Mouse (Mus musculus): ENCODE results near the gene Gm20671. TPM values are rescaled to one million over a fixed set of nuclear protein-coding genes. Genes with fewer than 3 reads are reported as not detected.
A peak's percentile ranks its signal among the peaks of the same experiment; 100 is the strongest.
"Not testable (repeated sequence)": the region's sequence is repeated elsewhere in the genome, so short reads cannot be mapped to it uniquely, and the experiment has no call there.

Gene Gm20671
- polyA plus RNA-seq, 1 experiment from 2014 or later = not detected

GRCm38 (mm10) chr5:32767636-32768373, 59.1 kb downstream of the Gm20671 start:
- Histone ChIP-seq H3K36me3 (ENCODE audit: control insufficient read depth, insufficient read depth, low read length) (peaks cover 38% of the 10 kb centered on the region), H3K27me3 (ENCODE audit: control insufficient read depth, insufficient read depth, low read length) (no peaks in the 10 kb centered on the region), H3K4me3 (replicated peaks; ENCODE audit: low read depth, low read length) (no peak overlapping the region), H3K9me3 (ENCODE audit: control insufficient read depth, low read length) (no peaks in the 10 kb centered on the region), H3K4me2 (ENCODE audit: low read length) (no peak overlapping the region), H3K9ac (replicated peaks; ENCODE audit: low read length) (no peak overlapping the region), H3K4me1 (ENCODE audit: control insufficient read depth, insufficient read depth, low read length) (no peaks in the 10 kb centered on the region), H3K27ac (replicated peaks; ENCODE audit: low read depth, low read length) (no peak overlapping the region)
- DNase-seq (peak; percentile 9), ATAC-seq (ENCODE audit: low FRiP score, low TSS enrichment) (no peak)
- WGBS = 94% methylated on average over 4 of the region's 4 CpGs

DNA sequence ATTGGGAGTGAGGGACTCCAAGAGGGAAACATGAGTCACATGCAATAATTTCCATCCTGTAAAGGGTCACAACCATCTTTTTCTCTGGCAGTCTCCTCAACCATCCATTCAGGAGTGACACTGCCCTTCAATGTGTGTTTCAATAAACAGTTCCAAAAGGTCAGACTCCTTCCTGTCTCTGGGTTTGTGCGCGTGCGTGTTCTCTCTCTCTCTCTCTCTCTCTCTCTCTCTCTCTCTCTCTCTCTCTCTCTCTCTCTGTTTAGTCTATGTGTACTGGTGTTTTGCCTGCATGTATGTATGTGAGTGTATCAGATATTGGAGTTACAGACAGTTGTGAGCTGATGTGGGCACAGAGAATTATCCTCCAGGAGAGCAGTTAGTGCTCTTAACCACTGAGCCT, 59.9 kb downstream of the Gm20671 start:
- H3K4me2 ChIP-seq (ENCODE audit: low read length) = no peak overlapping the region
- 100% methylated on average over 3 of the region's 3 CpGs for WGBS
- H3K9ac ChIP-seq (replicated peaks; ENCODE audit: low read length) = no peak overlapping the region
- ATAC-seq (ENCODE audit: low FRiP score, low TSS enrichment) (no peak), DNase-seq (no peak)
- H3K27me3 ChIP-seq (ENCODE audit: control insufficient read depth, insufficient read depth, low read length) = no peaks in the 10 kb centered on the region
- no peak overlapping the region for H3K27ac ChIP-seq (replicated peaks; ENCODE audit: low read depth, low read length)
- no peaks in the 10 kb centered on the region for H3K9me3 ChIP-seq (ENCODE audit: control insufficient read depth, low read length)
- H3K4me3 ChIP-seq (replicated peaks; ENCODE audit: low read depth, low read length) = no peak overlapping the region
- H3K4me1 ChIP-seq (ENCODE audit: control insufficient read depth, insufficient read depth, low read length) = no peaks in the 10 kb centered on the region
- peaks cover 35% of the 10 kb centered on the region for H3K36me3 ChIP-seq (ENCODE audit: control insufficient read depth, insufficient read depth, low read length)

DNA sequence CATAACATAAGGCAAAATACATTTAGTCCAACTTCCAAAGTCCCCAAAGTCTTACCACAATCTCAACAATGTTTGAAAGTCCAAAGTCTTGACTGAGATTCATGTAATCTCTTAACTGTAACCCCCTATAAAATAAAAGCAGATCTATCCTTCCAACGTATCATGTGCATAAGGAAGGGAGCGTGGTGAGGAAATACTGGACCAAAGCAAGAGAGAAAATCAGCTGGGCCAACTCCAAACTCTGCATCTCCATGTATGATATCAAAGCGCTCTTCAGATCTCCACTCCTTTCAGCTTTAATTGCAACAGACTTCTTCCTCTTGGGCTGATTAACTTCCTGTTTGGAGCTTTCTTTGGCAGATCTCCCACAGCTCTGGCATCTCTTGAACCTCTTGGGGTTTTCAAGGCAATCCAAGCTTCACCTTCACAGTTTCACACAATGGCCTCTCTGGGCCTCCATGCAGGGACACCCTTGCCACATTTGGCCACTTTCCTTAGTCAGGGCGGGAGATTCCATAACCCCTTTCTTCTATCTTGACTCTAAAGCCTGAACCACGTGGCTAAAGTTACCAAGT, 65.3 kb downstream of the Gm20671 start:
- Histone ChIP-seq H3K36me3 (ENCODE audit: control insufficient read depth, insufficient read depth, low read length) (peaks cover 30% of the 10 kb centered on the region), H3K4me1 (ENCODE audit: control insufficient read depth, insufficient read depth, low read length) (no peaks in the 10 kb centered on the region), H3K27ac (replicated peaks; ENCODE audit: low read depth, low read length) (no peak overlapping the region), H3K4me2 (ENCODE audit: low read length) (no peak overlapping the region), H3K9me3 (ENCODE audit: control insufficient read depth, low read length) (no peaks in the 10 kb centered on the region), H3K9ac (replicated peaks; ENCODE audit: low read length) (no peak overlapping the region), H3K4me3 (replicated peaks; ENCODE audit: low read depth, low read length) (no peak overlapping the region), H3K27me3 (ENCODE audit: control insufficient read depth, insufficient read depth, low read length) (no peaks in the 10 kb centered on the region)
- ATAC-seq (ENCODE audit: low FRiP score, low TSS enrichment) (no peak), DNase-seq (no peak)
- WGBS = 98% methylated on average over 5 of the region's 5 CpGs

GRCm38 (mm10) chr5:32760787-32761186, 66.1 kb downstream of the Gm20671 start:
- H3K4me2 ChIP-seq (ENCODE audit: low read length) = no peak overlapping the region
- H3K27ac ChIP-seq (replicated peaks; ENCODE audit: low read depth, low read length) = no peak overlapping the region
- H3K4me1 ChIP-seq (ENCODE audit: control insufficient read depth, insufficient read depth, low read length) = no peaks in the 10 kb centered on the region
- H3K27me3 ChIP-seq (ENCODE audit: control insufficient read depth, insufficient read depth, low read length) = no peaks in the 10 kb centered on the region
- no peak for ATAC-seq (ENCODE audit: low FRiP score, low TSS enrichment)
- DNase-seq = no peak
- H3K4me3 ChIP-seq (replicated peaks; ENCODE audit: low read depth, low read length) = no peak overlapping the region
- peaks cover 30% of the 10 kb centered on the region for H3K36me3 ChIP-seq (ENCODE audit: control insufficient read depth, insufficient read depth, low read length)
- H3K9ac ChIP-seq (replicated peaks; ENCODE audit: low read length) = no peak overlapping the region
- H3K9me3 ChIP-seq (ENCODE audit: control insufficient read depth, low read length) = no peaks in the 10 kb centered on the region
- WGBS = 96% methylated on average over 3 of the region's 3 CpGs

GRCm38 (mm10) chr5:32760352-32760751, 66.6 kb downstream of the Gm20671 start:
- H3K4me3 ChIP-seq (replicated peaks; ENCODE audit: low read depth, low read length); ATAC-seq (ENCODE audit: low FRiP score, low TSS enrichment); H3K9ac ChIP-seq (replicated peaks; ENCODE audit: low read length); H3K4me1 ChIP-seq (ENCODE audit: control insufficient read depth, insufficient read depth, low read length); DNase-seq; H3K9me3 ChIP-seq (ENCODE audit: control insufficient read depth, low read length); H3K4me2 ChIP-seq (ENCODE audit: low read length); H3K27ac ChIP-seq (replicated peaks; ENCODE audit: low read depth, low read length); H3K27me3 ChIP-seq (ENCODE audit: control insufficient read depth, insufficient read depth, low read length): not testable (repeated sequence)
- 94% methylated on average over 17 of the region's 18 CpGs for WGBS
- peaks cover 30% of the 10 kb centered on the region for H3K36me3 ChIP-seq (ENCODE audit: control insufficient read depth, insufficient read depth, low read length)

DNA sequence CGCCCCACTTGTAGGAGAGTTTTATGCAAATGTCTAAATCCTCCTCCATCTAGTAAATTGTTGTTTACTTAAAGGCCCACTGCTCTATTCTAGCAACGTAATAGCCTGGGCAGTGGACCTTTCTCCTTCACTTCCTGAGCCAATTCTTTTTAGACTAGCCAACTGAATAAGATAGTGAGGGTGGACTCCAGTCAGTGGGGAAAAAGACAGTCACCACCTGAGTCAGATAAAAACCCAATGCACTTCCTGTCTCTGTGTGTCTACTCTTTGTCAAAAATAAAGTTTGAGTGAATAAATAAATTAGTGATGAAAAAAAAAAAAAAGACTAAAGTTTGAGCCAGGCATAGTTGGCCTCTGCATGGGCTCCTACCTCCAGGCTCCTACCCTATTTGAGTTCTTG, 67.2 kb downstream of the Gm20671 start:
- 75% methylated on average over 2 of the region's 2 CpGs for WGBS
- Histone ChIP-seq H3K4me3 (replicated peaks; ENCODE audit: low read depth, low read length) (no peak overlapping the region), H3K9me3 (ENCODE audit: control insufficient read depth, low read length) (no peaks in the 10 kb centered on the region), H3K4me2 (ENCODE audit: low read length) (no peak overlapping the region), H3K4me1 (ENCODE audit: control insufficient read depth, insufficient read depth, low read length) (no peaks in the 10 kb centered on the region), H3K27me3 (ENCODE audit: control insufficient read depth, insufficient read depth, low read length) (no peaks in the 10 kb centered on the region), H3K36me3 (ENCODE audit: control insufficient read depth, insufficient read depth, low read length) (peaks cover 29% of the 10 kb centered on the region), H3K27ac (replicated peaks; ENCODE audit: low read depth, low read length) (no peak overlapping the region), H3K9ac (replicated peaks; ENCODE audit: low read length) (no peak overlapping the region)
- no peak for DNase-seq
- no peak for ATAC-seq (ENCODE audit: low FRiP score, low TSS enrichment)

DNA sequence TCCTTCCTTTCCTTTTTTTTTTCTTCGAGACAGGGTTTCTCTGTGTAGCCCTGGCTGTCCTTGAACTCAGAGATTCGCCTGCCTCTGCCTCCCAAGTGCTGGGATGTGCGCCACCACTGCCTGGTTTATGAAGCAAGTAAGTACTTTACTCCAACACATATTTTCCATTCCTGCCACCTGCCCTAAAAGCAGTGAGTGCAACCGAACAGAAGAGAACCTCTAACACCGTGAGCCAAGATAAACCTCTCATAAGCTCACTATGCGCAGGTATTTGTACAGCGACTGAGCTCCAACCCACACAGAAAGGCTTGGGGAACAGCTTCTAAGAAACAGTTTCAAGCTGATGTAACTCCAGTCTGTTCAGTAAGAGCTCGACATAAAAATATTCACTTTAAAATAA, 70.8 kb downstream of the Gm20671 start:
- Histone ChIP-seq H3K27me3 (ENCODE audit: control insufficient read depth, insufficient read depth, low read length) (no peaks in the 10 kb centered on the region), H3K4me2 (ENCODE audit: low read length) (no peak overlapping the region), H3K36me3 (ENCODE audit: control insufficient read depth, insufficient read depth, low read length) (0 out of 2 replicates have a peak, but pooled peaks cover 5% of the 10 kb centered on the region), H3K4me1 (ENCODE audit: control insufficient read depth, insufficient read depth, low read length) (0 out of 2 replicates have a peak, but pooled peaks cover 4% of the 10 kb centered on the region), H3K4me3 (replicated peaks; ENCODE audit: low read depth, low read length) (no peak overlapping the region), H3K27ac (replicated peaks; ENCODE audit: low read depth, low read length) (no peak overlapping the region), H3K9ac (replicated peaks; ENCODE audit: low read length) (no peak overlapping the region), H3K9me3 (ENCODE audit: control insufficient read depth, low read length) (no peaks in the 10 kb centered on the region)
- ATAC-seq (ENCODE audit: low FRiP score, low TSS enrichment) = no peak
- no peak for DNase-seq
- 97% methylated on average over 8 of the region's 8 CpGs for WGBS

- H3K27me3 ChIP-seq (ENCODE audit: control insufficient read depth, insufficient read depth, low read length) = no peaks in the 10 kb centered on the region
- H3K27ac ChIP-seq (replicated peaks; ENCODE audit: low read depth, low read length) = no peak overlapping the region
- H3K9ac ChIP-seq (replicated peaks; ENCODE audit: low read length) = no peak overlapping the region
- H3K4me3 ChIP-seq (replicated peaks; ENCODE audit: low read depth, low read length) = no peak overlapping the region
- no peak overlapping the region for H3K4me2 ChIP-seq (ENCODE audit: low read length)
- no peak for ATAC-seq (ENCODE audit: low FRiP score, low TSS enrichment)
- WGBS = 41% methylated on average over 2 of the region's 2 CpGs
- 0 out of 2 replicates have a peak, but pooled peaks cover 4% of the 10 kb centered on the region for H3K4me1 ChIP-seq (ENCODE audit: control insufficient read depth, insufficient read depth, low read length)
- no peaks in the 10 kb centered on the region for H3K36me3 ChIP-seq (ENCODE audit: control insufficient read depth, insufficient read depth, low read length)
- H3K9me3 ChIP-seq (ENCODE audit: control insufficient read depth, low read length) = no peaks in the 10 kb centered on the region
- no peak for DNase-seq
Observed at GRCm38 (mm10) chr5:32751736-32752135, 75.2 kb downstream of the Gm20671 start.

- Histone ChIP-seq H3K9ac (replicated peaks; ENCODE audit: low read length) (no peak overlapping the region), H3K4me3 (replicated peaks; ENCODE audit: low read depth, low read length) (no peak overlapping the region), H3K4me2 (ENCODE audit: low read length) (no peak overlapping the region), H3K27ac (replicated peaks; ENCODE audit: low read depth, low read length) (no peak overlapping the region), H3K27me3 (ENCODE audit: control insufficient read depth, insufficient read depth, low read length) (no peaks in the 10 kb centered on the region), H3K4me1 (ENCODE audit: control insufficient read depth, insufficient read depth, low read length) (0 out of 2 replicates have a peak, but pooled peaks cover 4% of the 10 kb centered on the region), H3K9me3 (ENCODE audit: control insufficient read depth, low read length) (no peaks in the 10 kb centered on the region), H3K36me3 (ENCODE audit: control insufficient read depth, insufficient read depth, low read length) (no peaks in the 10 kb centered on the region)
- DNase-seq = no peak
- WGBS = 93% methylated on average over 6 of the region's 6 CpGs
- ATAC-seq (ENCODE audit: low FRiP score, low TSS enrichment) = no peak
Observed at GRCm38 (mm10) chr5:32748936-32749335, 78.0 kb downstream of the Gm20671 start.
